Mouse (Mus musculus) cerebral cortex, adult 2 months (tissue): ENCODE data around the gene Tmbim1.

ENCODE experiments used
- WGBS: fragments of 180-500 bp; shearing (Covaris S2); methylation state at CpG from one replicate; pipeline ENCODE4 v1.1.7; 2018; 5-methylcytosine and 5-hydroxymethylcytosine counted together

The Tmbim1 gene

DNA sequence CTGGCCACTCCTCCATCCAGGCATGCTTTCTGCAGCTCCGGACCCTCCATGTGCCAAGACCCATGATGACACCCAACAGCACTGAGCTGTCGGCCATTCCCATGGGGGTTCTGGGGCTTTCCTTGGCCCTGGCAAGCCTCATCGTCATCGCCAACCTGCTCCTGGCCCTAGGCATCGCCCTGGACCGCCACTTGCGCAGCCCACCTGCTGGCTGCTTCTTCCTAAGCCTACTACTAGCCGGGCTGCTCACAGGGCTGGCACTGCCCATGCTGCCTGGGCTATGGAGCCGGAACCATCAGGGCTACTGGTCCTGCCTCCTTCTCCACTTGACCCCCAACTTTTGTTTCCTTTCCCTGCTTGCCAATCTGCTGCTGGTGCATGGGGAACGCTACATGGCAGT, 26.9 kb downstream of the Tmbim1 start, which contains the start of gene Gpbar1:
Gene Gpbar1, plus strand, starts transcription at position 13 of the 400 bp plus-strand sequence.
- 85% methylated on average over 10 of the region's 10 CpGs for WGBS

DNA sequence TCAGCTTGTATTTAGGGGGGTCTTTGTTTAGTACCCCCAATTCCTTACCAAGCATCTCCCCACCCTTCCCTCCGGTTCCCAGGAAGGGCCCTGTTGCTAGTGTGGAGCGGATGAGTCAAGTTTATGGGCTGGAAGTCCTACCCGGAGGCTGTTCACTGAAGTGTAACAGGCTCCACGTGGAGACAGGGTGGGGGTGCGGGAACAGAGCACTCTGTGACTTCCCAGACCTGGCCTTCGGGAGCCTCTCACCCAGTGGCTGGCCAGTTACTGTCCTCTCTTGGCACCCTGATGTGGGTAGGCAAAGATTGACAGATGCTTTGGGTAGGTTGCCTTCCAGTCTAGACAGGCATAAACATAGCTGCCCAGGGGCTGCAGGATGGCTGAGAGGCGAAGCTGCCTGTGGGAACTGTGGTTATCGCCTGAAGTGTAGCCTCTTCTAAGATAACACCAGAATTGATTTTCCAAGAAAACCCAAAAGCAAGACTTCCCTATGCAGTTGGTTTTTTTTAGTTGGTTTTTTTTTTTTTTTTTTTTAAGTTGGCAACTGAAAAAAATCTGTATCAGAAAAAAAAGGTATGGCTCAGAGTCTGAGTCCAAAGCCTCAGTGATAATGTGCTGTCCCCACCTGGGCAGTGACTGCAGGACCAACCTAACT, 27.4 kb downstream of the Tmbim1 start:
- 54% methylated on average over 8 of the region's 8 CpGs for WGBS

DNA sequence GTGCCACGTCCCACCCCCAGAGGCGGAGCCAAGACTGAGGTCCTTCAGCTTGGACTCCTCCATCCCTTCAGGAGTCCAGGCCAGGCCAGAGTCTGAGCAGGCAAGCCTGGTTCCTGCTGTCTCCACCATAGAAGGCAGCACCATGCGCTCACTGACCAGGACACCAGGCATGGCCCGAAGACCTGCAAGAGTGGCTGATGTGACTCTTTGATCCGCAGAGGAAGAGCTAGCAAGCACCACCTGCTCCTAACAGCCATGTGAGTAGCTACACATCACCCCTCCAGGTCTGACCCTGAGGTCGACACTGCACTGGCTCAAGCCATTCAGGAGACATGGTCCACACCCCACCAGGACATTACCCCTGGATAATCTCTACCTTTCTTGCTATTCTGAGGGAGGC, 28.4 kb downstream of the Tmbim1 start:
- WGBS = 81% methylated on average over 6 of the region's 6 CpGs

DNA sequence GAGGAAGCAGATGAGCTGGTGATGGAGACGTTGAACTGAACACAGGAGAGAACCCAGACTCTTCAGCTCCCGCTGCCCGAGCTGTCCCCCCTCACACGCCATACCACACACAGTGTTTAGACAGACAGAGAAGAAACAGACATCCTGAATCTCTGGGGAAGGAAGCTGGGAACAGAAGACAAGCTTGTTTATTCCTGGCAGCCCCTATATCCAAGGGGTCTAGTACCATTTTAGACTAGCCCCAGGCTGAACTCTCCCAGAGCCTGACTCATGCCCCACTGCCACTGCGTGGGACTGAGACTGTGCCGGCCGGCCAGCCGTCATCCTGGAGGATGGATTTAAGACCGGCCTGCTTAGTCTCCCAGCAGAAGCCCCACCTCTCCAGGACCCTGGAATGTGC, 30.4 kb downstream of the Tmbim1 start:
- WGBS = 63% methylated on average over 9 of the region's 9 CpGs

GRCm38 (mm10) chr1:74271659-74272058, 33.8 kb downstream of the Tmbim1 start:
- WGBS = 62% methylated on average over 4 of the region's 4 CpGs

- 86% methylated on average over 8 of the region's 8 CpGs for WGBS
These were observed 36.7 kb downstream of the Tmbim1 start for GRCm38 (mm10) chr1:74268750-74269149.

DNA sequence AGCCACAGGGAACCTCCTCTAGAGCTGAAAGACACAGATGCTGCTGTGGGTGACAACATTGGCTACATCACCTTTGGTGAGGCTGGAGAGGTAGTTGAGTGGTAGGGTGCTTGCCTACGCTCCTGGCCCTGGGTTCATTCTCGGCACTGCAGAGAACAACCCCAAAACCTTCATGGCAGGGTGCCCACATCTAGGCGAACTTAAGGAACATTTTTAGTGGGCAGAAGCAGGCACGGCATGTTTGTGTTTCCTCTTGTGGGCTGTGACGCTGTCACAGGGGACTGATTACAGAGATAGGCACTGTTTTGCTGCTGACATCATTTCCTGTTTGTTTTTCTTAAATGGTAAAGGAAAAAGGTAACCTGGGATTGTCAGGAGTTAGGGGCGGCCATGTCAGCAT, 42.9 kb downstream of the Tmbim1 start:
- WGBS = 61% methylated on average over 6 of the region's 6 CpGs

DNA sequence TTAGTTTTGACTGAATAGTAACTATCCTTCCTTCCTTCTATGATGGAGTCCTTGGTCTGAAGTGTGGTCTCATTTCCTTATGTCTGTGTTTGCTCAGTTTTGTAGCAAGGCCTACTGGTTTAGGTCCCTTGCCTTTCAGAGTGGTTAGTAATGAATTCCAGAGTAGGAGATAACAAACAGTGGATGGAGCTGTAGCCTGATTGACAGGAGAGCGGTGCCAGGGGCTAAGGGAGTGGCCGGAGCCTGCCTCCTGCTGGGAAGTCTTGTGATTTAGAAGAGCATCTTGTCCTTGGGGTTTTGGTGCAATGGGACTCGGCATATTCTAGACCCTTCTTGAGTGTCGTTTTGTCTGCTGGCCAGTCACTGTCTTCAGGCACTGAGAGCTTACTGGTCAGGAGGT, 48.6 kb downstream of the Tmbim1 start:
- WGBS = 78% methylated on average over 4 of the region's 4 CpGs

DNA sequence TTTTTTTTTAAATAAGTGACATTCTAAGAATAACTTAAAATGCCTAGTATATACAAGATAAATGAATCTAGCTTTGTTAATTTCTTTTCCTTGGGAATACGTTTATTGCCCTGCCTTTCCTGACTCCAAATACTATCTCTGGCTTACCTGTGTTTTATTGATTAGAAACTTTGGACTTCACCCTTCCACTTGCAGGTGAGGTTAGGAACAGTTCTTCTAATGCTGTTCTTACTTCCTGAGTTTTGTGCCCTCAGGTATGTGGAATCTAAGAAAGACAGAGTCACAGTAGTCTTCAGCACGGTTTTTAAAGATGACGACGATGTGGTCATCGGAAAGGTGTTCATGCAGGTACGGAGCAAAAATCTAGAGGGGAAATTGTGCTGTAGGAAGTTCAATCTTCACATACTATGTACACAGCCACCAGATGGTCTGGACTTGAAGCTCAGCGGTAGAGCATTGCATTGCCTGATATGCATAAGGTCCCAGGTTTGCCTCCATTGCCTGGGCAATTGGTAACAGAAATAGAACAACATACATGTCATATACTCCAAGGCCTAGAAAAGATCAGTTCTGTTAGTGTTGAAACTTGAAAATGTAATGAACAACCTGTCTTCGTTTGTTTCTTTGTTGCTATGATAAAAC, 49.6 kb downstream of the Tmbim1 start:
- WGBS = 93% methylated on average over 8 of the region's 8 CpGs

DNA sequence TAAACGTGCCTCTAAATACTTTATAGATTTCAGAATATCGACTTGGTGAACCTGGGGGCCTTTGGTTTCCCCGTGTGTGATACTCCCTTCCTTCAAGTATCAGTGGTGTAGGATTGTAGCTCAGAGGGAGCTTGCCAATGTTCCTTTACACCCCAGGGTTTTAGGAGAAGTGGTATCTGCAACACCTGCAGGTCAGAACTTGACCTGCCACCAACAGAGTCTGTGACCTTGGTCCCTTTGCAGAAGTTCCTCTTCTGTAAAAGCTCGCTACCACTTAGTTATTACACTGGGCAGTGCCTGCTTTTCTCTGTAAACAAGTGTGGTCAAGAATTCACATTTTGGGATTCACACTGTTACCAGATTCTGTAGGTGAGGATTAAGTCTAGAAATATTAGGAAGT, 55.3 kb downstream of the Tmbim1 start:
- 81% methylated on average over 4 of the region's 4 CpGs for WGBS

GRCm38 (mm10) chr1:74249331-74249980, 56.0 kb downstream of the Tmbim1 start:
- 47% methylated on average over 5 of the region's 5 CpGs for WGBS

DNA sequence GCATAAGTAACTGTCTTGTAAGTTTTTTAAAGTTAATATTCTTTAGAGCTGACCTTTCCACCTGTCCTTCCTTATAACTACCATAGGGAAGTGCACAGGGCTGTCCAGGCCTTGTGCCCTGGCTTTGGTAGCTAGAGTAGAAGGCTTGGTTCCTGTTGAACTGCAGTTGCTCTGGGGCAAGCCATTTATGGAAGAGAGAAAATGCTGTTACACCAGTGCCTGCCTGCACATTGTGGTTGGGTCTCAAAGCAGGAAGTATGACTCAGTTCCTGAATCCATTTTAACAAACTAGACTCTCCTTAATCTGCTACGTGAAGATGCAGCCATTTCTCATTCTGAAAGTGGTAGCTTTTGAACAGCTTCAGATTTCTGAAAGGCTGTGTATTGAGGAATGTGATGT, 56.6 kb downstream of the Tmbim1 start:
- 19% methylated on average over 1 of the region's 1 CpGs for WGBS

GRCm38 (mm10) chr1:74245525-74245924, 59.9 kb downstream of the Tmbim1 start:
- 51% methylated on average over 2 of the region's 2 CpGs for WGBS

DNA sequence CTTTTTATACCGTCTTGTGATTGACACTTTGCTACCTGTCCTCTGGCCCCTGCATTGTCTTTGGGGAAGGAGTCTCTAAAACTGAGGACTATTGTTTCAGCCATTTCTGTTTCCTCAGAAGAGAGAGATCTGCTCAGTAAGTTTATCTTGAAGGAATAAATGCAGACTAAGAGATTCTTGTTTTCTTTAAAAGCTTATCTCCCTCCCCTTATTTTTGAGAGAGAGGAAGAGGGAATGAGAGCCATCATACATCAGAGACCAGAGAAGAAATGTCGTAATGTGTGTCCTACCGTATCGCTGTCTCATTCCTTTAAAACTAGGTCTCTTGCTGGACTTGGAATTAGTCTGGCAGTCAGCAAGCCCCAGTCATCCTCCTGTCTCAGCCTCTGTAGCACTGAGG, 64.6 kb downstream of the Tmbim1 start:
- 34% methylated on average over 4 of the region's 4 CpGs for WGBS

- 16% methylated on average over 6 of the region's 6 CpGs for WGBS
These were observed 65.1 kb downstream of the Tmbim1 start for GRCm38 (mm10) chr1:74240311-74240710.

DNA sequence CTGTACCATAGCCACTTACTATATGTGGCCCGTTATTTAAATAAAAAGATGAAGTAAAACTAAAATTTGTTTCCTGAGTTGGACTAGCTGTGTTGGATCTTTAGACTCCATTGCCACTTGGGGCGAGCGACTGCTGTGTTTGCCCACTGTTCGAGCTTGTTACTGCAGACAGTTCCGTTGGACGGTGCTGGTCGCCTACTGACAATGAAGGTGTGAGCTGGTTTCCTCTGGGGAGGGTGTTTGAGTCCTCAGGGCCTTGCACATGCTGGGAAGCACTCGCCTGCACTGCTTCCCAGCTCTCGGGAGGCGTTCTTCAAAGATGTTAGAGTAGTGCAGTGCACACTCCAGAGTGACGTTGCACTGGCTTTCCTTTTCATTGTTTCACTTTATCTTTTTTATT, 65.8 kb downstream of the Tmbim1 start:
- 16% methylated on average over 11 of the region's 11 CpGs for WGBS

DNA sequence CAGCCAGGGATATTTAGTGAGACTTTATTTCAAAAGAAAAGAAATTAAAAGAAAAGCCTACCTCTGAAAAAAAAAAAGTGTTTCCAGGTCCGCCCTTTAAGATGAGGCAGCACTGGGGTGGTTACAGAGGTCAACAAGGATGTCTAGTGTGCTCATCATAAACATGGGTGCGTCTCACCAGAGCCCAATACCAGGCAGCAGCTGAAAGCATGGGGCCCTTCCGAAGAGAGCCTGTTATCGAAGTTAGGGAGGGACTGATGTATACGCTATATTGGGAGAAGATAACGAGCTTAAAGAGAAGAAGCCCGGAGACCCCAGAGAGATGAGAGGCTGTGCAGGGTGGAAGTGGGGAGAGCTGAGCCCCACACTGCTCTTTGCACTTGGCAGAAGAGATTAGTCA, 66.3 kb downstream of the Tmbim1 start:
- 31% methylated on average over 7 of the region's 7 CpGs for WGBS
